Mouse (Mus musculus) embryonic fibroblast, embryonic 13.5 days (primary cell): ENCODE measurements around the gene Msn.

Experiments used
- CTCF ChIP-seq: IDR thresholded peaks from 2 replicates; pipeline ENCODE4 v1.5.1; 2011; ENCODE audit warnings: mild to moderate bottlenecking, control low read depth, low read length, moderate library complexity, borderline replicate concordance; ENCODE audit not compliant: insufficient read depth
- POLR2A ChIP-seq: IDR thresholded peaks from 2 replicates; pipeline ENCODE4 v1.6.1; 2011; ENCODE audit warnings: low read depth, mild to moderate bottlenecking, control low read depth, low read length, moderate library complexity

DNA sequence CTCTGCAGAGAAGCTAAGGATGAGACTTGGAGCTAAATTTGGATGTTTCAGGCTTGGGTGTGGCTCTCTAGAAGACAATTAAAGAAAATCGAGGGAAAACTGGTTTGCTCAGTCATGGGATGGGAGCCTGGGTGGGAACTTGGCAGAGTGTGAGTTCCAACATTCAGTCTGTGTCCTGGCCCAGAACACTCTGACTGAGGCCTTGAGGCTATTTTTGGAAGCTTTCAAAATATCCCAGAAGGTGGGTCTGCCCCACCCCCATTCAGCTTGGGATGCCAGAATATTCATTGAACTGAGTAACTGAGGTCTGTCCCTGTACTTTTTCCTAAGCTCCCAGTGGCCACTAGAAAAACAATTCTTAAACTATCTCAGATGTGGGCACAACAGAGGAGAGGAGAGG is 43.0 kb upstream of the Msn start:
- TF ChIP-seq CTCF (no peak), POLR2A (no peak)
